Mouse (Mus musculus): Measurements from ENCODE around the gene Tcaf1. TPM values are rescaled to one million over a fixed set of nuclear protein-coding genes. Genes with fewer than 3 reads are reported as not detected.

Tcaf1 gene
- polyA plus RNA-seq, 1 experiment from 2014 or later = 184 TPM

- Histone ChIP-seq H3K4me1 (no peaks in the 10 kb centered on the region), H3K4me3 (no peak overlapping the region), H3K36me3 (peaks cover 84% of the 10 kb centered on the region), H3K9ac (no peak overlapping the region), H3K4me2 (replicated peaks) (no peak overlapping the region), H3K27ac (no peak overlapping the region), H3K27me3 (replicated peaks) (no peaks in the 10 kb centered on the region), H3K9me3 (no peaks in the 10 kb centered on the region)
- 95% methylated on average over 3 of the region's 3 CpGs for WGBS
- no peak for ATAC-seq (ENCODE audit: low FRiP score, low read depth)
These were observed 33.9 kb downstream of the Tcaf1 start for GRCm38 (mm10) chr6:42676011-42676410.

GRCm38 (mm10) chr6:42671767-42672166, 38.1 kb downstream of the Tcaf1 start:
- Histone ChIP-seq H3K4me3 (no peak overlapping the region), H3K9ac (no peak overlapping the region), H3K27me3 (replicated peaks) (no peaks in the 10 kb centered on the region), H3K36me3 (peaks cover 55% of the 10 kb centered on the region), H3K4me1 (no peaks in the 10 kb centered on the region), H3K27ac (no peak overlapping the region), H3K4me2 (replicated peaks) (no peak overlapping the region), H3K9me3 (no peaks in the 10 kb centered on the region)
- no peak for ATAC-seq (ENCODE audit: low FRiP score, low read depth)
- 84% methylated on average over 1 of the region's 1 CpGs for WGBS

- Histone ChIP-seq H3K36me3 (peaks cover 16% of the 10 kb centered on the region), H3K27me3 (replicated peaks) (no peaks in the 10 kb centered on the region), H3K27ac (no peak overlapping the region), H3K9me3 (no peaks in the 10 kb centered on the region), H3K9ac (no peak overlapping the region), H3K4me2 (replicated peaks) (no peak overlapping the region), H3K4me3 (no peak overlapping the region), H3K4me1 (no peaks in the 10 kb centered on the region)
- ATAC-seq (ENCODE audit: low FRiP score, low read depth) = no peak
- whole genome bisulfite sequencing = 90% methylated on average over 2 of the region's 2 CpGs
These were observed 42.2 kb downstream of the Tcaf1 start for GRCm38 (mm10) chr6:42667722-42668121.

GRCm38 (mm10) chr6:42661739-42662138, 48.1 kb downstream of the Tcaf1 start:
- no peak overlapping the region for H3K9ac ChIP-seq
- no peaks in the 10 kb centered on the region for H3K36me3 ChIP-seq
- H3K4me2 ChIP-seq (replicated peaks) = no peak overlapping the region
- no peak overlapping the region for H3K4me3 ChIP-seq
- ATAC-seq (ENCODE audit: low FRiP score, low read depth) = no peak
- WGBS = 68% methylated on average over 2 of the region's 2 CpGs
- H3K9me3 ChIP-seq = no peaks in the 10 kb centered on the region
- no peaks in the 10 kb centered on the region for H3K4me1 ChIP-seq
- no peaks in the 10 kb centered on the region for H3K27me3 ChIP-seq (replicated peaks)
- H3K27ac ChIP-seq = no peak overlapping the region

GRCm38 (mm10) chr6:42644912-42645549, 64.9 kb downstream of the Tcaf1 start, which contains the start of gene Tcaf2:
Gene Tcaf2, minus strand, starts transcription at chr6:42645254.
- 0 out of 2 replicates have a peak within 1 kb of the TSS, but pooled peaks have one; percentile 5 for H3K9ac ChIP-seq
- no peak within 1 kb of the TSS for H3K27ac ChIP-seq
- peak; percentile 98 for ATAC-seq (ENCODE audit: low FRiP score, low read depth)

GRCm38 (mm10) chr6:42634393-42634792, 75.5 kb downstream of the Tcaf1 start:
- WGBS = 93% methylated on average over 5 of the region's 5 CpGs
- no peak overlapping the region for H3K27ac ChIP-seq
- H3K36me3 ChIP-seq = no peaks in the 10 kb centered on the region
- H3K4me2 ChIP-seq (replicated peaks) = no peak overlapping the region
- H3K9me3 ChIP-seq = no peaks in the 10 kb centered on the region
- H3K9ac ChIP-seq = no peak overlapping the region
- ATAC-seq (ENCODE audit: low FRiP score, low read depth) = no peak
- H3K4me1 ChIP-seq = no peaks in the 10 kb centered on the region
- H3K27me3 ChIP-seq (replicated peaks) = no peaks in the 10 kb centered on the region
- no peak overlapping the region for H3K4me3 ChIP-seq

More at GRCm38 (mm10) chr6:42644912-42645549, 64.9 kb downstream of the Tcaf1 start, which contains the start of gene Tcaf2:
- no peaks in the 10 kb centered on the region for H3K9me3 ChIP-seq
- H3K27me3 ChIP-seq (replicated peaks) = no peaks in the 10 kb centered on the region
- H3K4me1 ChIP-seq = no peaks in the 10 kb centered on the region; the same call in 1 of the 2 replicates
- WGBS = under 1% methylated on average over 23 of the region's 23 CpGs
- peak within 1 kb of the TSS; percentile 31 for H3K4me3 ChIP-seq
- H3K4me2 ChIP-seq (replicated peaks) = peak within 1 kb of the TSS; percentile 59
- no peaks in the 10 kb centered on the region for H3K36me3 ChIP-seq

- no peaks in the 10 kb centered on the region for H3K9me3 ChIP-seq
- ATAC-seq (ENCODE audit: low FRiP score, low read depth) = no peak
- H3K27ac ChIP-seq = no peak overlapping the region
- H3K36me3 ChIP-seq = no peaks in the 10 kb centered on the region
- 76% methylated on average over 4 of the region's 4 CpGs for WGBS
- no peak overlapping the region for H3K4me2 ChIP-seq (replicated peaks)
- no peak overlapping the region for H3K4me3 ChIP-seq
- H3K9ac ChIP-seq = no peak overlapping the region
- H3K4me1 ChIP-seq = no peaks in the 10 kb centered on the region
- no peaks in the 10 kb centered on the region for H3K27me3 ChIP-seq (replicated peaks)
These were observed 78.5 kb downstream of the Tcaf1 start for GRCm38 (mm10) chr6:42631395-42631794.

Other genes with a start within 250 kb of the Tcaf1 start
- gene Olfr458, start 244.9 kb downstream of the Tcaf1 start, polyA plus RNA-seq (2016; fragmentation: Nextera tagmentation; extraction: Ambion mirVana) = not detected in 2 replicates
- not detected in 2 replicates for gene Olfr457, start 233.8 kb downstream of the Tcaf1 start, polyA plus RNA-seq (2016; fragmentation: Nextera tagmentation; extraction: Ambion mirVana)
- gene Olfr456, start 222.9 kb downstream of the Tcaf1 start, polyA plus RNA-seq (2016; fragmentation: Nextera tagmentation; extraction: Ambion mirVana) = not detected in 2 replicates
- gene Olfr455, start 162.5 kb downstream of the Tcaf1 start, polyA plus RNA-seq (2016; fragmentation: Nextera tagmentation; extraction: Ambion mirVana) = not detected in 2 replicates
- gene Tcaf3, start 112.4 kb downstream of the Tcaf1 start, polyA plus RNA-seq (2016; fragmentation: Nextera tagmentation; extraction: Ambion mirVana) = not detected in 2 replicates
- 3.5 and 4.5 TPM in 2 replicates for gene Tcaf2, start 64.8 kb downstream of the Tcaf1 start, polyA plus RNA-seq (2016; fragmentation: Nextera tagmentation; extraction: Ambion mirVana)
- gene Olfr453, start 29.3 kb upstream of the Tcaf1 start, polyA plus RNA-seq (2016; fragmentation: Nextera tagmentation; extraction: Ambion mirVana) = not detected in 2 replicates
- not detected in 2 replicates for gene Olfr38, start 46.3 kb upstream of the Tcaf1 start, polyA plus RNA-seq (2016; fragmentation: Nextera tagmentation; extraction: Ambion mirVana)
- gene Olfr452, start 75.0 kb upstream of the Tcaf1 start, polyA plus RNA-seq (2016; fragmentation: Nextera tagmentation; extraction: Ambion mirVana) = not detected in 2 replicates
- not detected in 2 replicates for gene Olfr450, start 101.9 kb upstream of the Tcaf1 start, polyA plus RNA-seq (2016; fragmentation: Nextera tagmentation; extraction: Ambion mirVana)
- gene Olfr449, start 124.3 kb upstream of the Tcaf1 start, polyA plus RNA-seq (2016; fragmentation: Nextera tagmentation; extraction: Ambion mirVana) = not detected in 2 replicates
- gene Olfr448, start 180.4 kb upstream of the Tcaf1 start, polyA plus RNA-seq (2016; fragmentation: Nextera tagmentation; extraction: Ambion mirVana) = not detected in 2 replicates
- gene Olfr447, start 198.8 kb upstream of the Tcaf1 start, polyA plus RNA-seq (2016; fragmentation: Nextera tagmentation; extraction: Ambion mirVana) = not detected in 2 replicates
- gene Olfr446, start 211.3 kb upstream of the Tcaf1 start, polyA plus RNA-seq (2016; fragmentation: Nextera tagmentation; extraction: Ambion mirVana) = not detected in 2 replicates
- gene Olfr444, start 239.0 kb upstream of the Tcaf1 start, polyA plus RNA-seq (2016; fragmentation: Nextera tagmentation; extraction: Ambion mirVana) = not detected in 2 replicates